ENCODE assay signal across 13 mouse cellular contexts in genomic region chr6:126096085-126096484, GRCm38 (mm10).
DNase-seq lines count a peak whose midpoint lies in the region; ATAC-seq and TF ChIP-seq lines count a peak whose summit lies in the region.
"Had no signal": no experiment of that assay in that cellular context is flagged by ENCODE, and none has a peak within 500 bp of the region (broad histone marks: within the 10 kb centered on the region; RNA-seq: fewer than 3 reads in every experiment).

No protein-coding gene starts in this region.

- H3K9ac ChIP-seq in hindbrain, postnatal 0 days (replicated peaks; ENCODE audit: low read length) = no peak overlapping the region
- H3K9ac ChIP-seq in hindbrain, embryonic 16.5 days (ENCODE audit: low read depth, low read length) = no peak overlapping the region
- H3K9ac ChIP-seq in heart, embryonic 13.5 days = 0 out of 2 replicates have a peak overlapping the region, but pooled peaks have one; percentile 11
- H3K9ac ChIP-seq in midbrain, embryonic 11.5 days (ENCODE audit: low read length) = no peak overlapping the region
- H3K9ac ChIP-seq in forebrain, embryonic 11.5 days (ENCODE audit: low read length) = no peak overlapping the region
- H3K9ac ChIP-seq: limb, embryonic 13.5 days; neural tube, embryonic 13.5 days had no signal

- H3K27me3 ChIP-seq in hindbrain, postnatal 0 days (ENCODE audit: insufficient read depth, low read length) = no peaks in the 10 kb centered on the region
- H3K27me3 ChIP-seq in hindbrain, embryonic 16.5 days (replicated peaks; ENCODE audit: control insufficient read depth, insufficient read depth, low read length) = no peaks in the 10 kb centered on the region
- no peaks in the 10 kb centered on the region for H3K27me3 ChIP-seq in heart, embryonic 13.5 days (replicated peaks)
- no peaks in the 10 kb centered on the region for H3K27me3 ChIP-seq in midbrain, embryonic 11.5 days (ENCODE audit: control insufficient read depth, insufficient read depth, low read length)
- H3K27me3 ChIP-seq in forebrain, embryonic 11.5 days (ENCODE audit: control insufficient read depth, insufficient read depth, low read length) = no peaks in the 10 kb centered on the region
- H3K27me3 ChIP-seq: limb, embryonic 13.5 days; megakaryocyte, embryonic 14.5 days; neural tube, embryonic 13.5 days had no signal

- TF ChIP-seq POLR2A in cortical plate, adult 2 months (IDR thresholded peaks at IDR 0.05; ENCODE audit: extremely low read depth, insufficient read depth, low read length) = no peak

- ATAC-seq in hindbrain, postnatal 0 days = no peak
- no peak for ATAC-seq in hindbrain, embryonic 16.5 days
- ATAC-seq in heart, embryonic 13.5 days (ENCODE audit: extremely low read depth, insufficient number of reproducible peaks, low FRiP score, low TSS enrichment) = no peak
- ATAC-seq in midbrain, embryonic 11.5 days (ENCODE audit: low FRiP score) = no peak
- ATAC-seq in forebrain, embryonic 11.5 days (replicated peaks; ENCODE audit: low FRiP score) = no peak
- ATAC-seq: forebrain, embryonic 16.5 days; inflammation-experienced regulatory T-cells, adult 6 months had no signal

- no peaks in the 10 kb centered on the region for H3K9me3 ChIP-seq in hindbrain, postnatal 0 days (ENCODE audit: low read length)
- H3K9me3 ChIP-seq in hindbrain, embryonic 16.5 days (ENCODE audit: control insufficient read depth, low read length) = no peaks in the 10 kb centered on the region
- no peaks in the 10 kb centered on the region for H3K9me3 ChIP-seq in heart, embryonic 13.5 days
- H3K9me3 ChIP-seq in midbrain, embryonic 11.5 days (ENCODE audit: control insufficient read depth, low read length) = no peaks in the 10 kb centered on the region
- H3K9me3 ChIP-seq in forebrain, embryonic 11.5 days (ENCODE audit: control insufficient read depth, low read length) = no peaks in the 10 kb centered on the region
- H3K9me3 ChIP-seq: limb, embryonic 13.5 days; neural tube, embryonic 13.5 days had no signal

- TF ChIP-seq CTCF in hindbrain, postnatal 0 days (IDR thresholded peaks at IDR 0.05; ENCODE audit: low read depth) = no peak
- TF ChIP-seq CTCF in cortical plate, adult 2 months (IDR thresholded peaks at IDR 0.05; ENCODE audit: extremely low read depth, insufficient read depth, low read length) = no peak

- H3K4me1 ChIP-seq in hindbrain, postnatal 0 days (ENCODE audit: insufficient read depth, low read length) = peaks cover 5% of the 10 kb centered on the region
- no peaks in the 10 kb centered on the region for H3K4me1 ChIP-seq in hindbrain, embryonic 16.5 days (ENCODE audit: control insufficient read depth, insufficient read depth, low read depth, low read length)
- peaks cover 2% of the 10 kb centered on the region for H3K4me1 ChIP-seq in cortical plate, adult 2 months (ENCODE audit: control insufficient read depth, insufficient read depth, low read length)
- peaks cover 27% of the 10 kb centered on the region for H3K4me1 ChIP-seq in heart, embryonic 13.5 days
- H3K4me1 ChIP-seq in midbrain, embryonic 11.5 days (ENCODE audit: control insufficient read depth, insufficient read depth, low read length) = no peaks in the 10 kb centered on the region
- H3K4me1 ChIP-seq in forebrain, embryonic 11.5 days (replicated peaks; ENCODE audit: control insufficient read depth, insufficient read depth, low read length) = no peaks in the 10 kb centered on the region
- H3K4me1 ChIP-seq: megakaryocyte, embryonic 14.5 days; neural tube, embryonic 13.5 days had no signal

- H3K4me3 ChIP-seq in hindbrain, postnatal 0 days (ENCODE audit: low read length) = no peak overlapping the region
- no peak overlapping the region for H3K4me3 ChIP-seq in hindbrain, embryonic 16.5 days (ENCODE audit: low read length)
- no peak overlapping the region for H3K4me3 ChIP-seq in cortical plate, adult 2 months (ENCODE audit: insufficient read depth, low read length)
- H3K4me3 ChIP-seq in heart, embryonic 13.5 days = no peak overlapping the region
- H3K4me3 ChIP-seq in midbrain, embryonic 11.5 days (ENCODE audit: low read depth, low read length) = no peak overlapping the region
- no peak overlapping the region for H3K4me3 ChIP-seq in forebrain, embryonic 11.5 days (ENCODE audit: low read depth, low read length)
- H3K4me3 ChIP-seq: limb, embryonic 13.5 days; megakaryocyte, embryonic 14.5 days; neural tube, embryonic 13.5 days had no signal

- H3K27ac ChIP-seq in hindbrain, postnatal 0 days = no peak overlapping the region
- no peak overlapping the region for H3K27ac ChIP-seq in hindbrain, embryonic 16.5 days (ENCODE audit: low read depth, low read length)
- 0 out of 2 replicates have a peak overlapping the region, but pooled peaks have one; percentile 28 for H3K27ac ChIP-seq in cortical plate, adult 2 months (ENCODE audit: insufficient read depth, low read length)
- peak overlapping the region; percentile 90 for H3K27ac ChIP-seq in heart, embryonic 13.5 days (replicated peaks)
- H3K27ac ChIP-seq in midbrain, embryonic 11.5 days (ENCODE audit: low read depth, low read length) = no peak overlapping the region
- H3K27ac ChIP-seq in forebrain, embryonic 11.5 days (ENCODE audit: low read depth, low read length) = no peak overlapping the region
- H3K27ac ChIP-seq: limb, embryonic 13.5 days; neural tube, embryonic 13.5 days had no signal

- no peaks in the 10 kb centered on the region for H3K36me3 ChIP-seq in hindbrain, postnatal 0 days (ENCODE audit: insufficient read depth, low read length)
- no peaks in the 10 kb centered on the region for H3K36me3 ChIP-seq in hindbrain, embryonic 16.5 days (ENCODE audit: control insufficient read depth, insufficient read depth, low read length)
- peaks cover 9% of the 10 kb centered on the region for H3K36me3 ChIP-seq in heart, embryonic 13.5 days
- H3K36me3 ChIP-seq in midbrain, embryonic 11.5 days (ENCODE audit: control insufficient read depth, insufficient read depth, low read length) = no peaks in the 10 kb centered on the region
- H3K36me3 ChIP-seq in forebrain, embryonic 11.5 days (ENCODE audit: control insufficient read depth, insufficient read depth, low read length) = no peaks in the 10 kb centered on the region
- H3K36me3 ChIP-seq: neural tube, embryonic 13.5 days had no signal

- peak; percentile 24 for DNase-seq in hindbrain, postnatal 0 days (ENCODE audit: low spot score)
- peak; percentile 53 to 69 for DNase-seq in left cerebral cortex, postnatal 25 days (ENCODE audit: low spot score in 2 of 2)
- DNase-seq in cerebellum, adult 9-11 months = no peak
- DNase-seq in midbrain, embryonic 11.5 days (ENCODE audit: low spot score, missing footprints) = no peak
- DNase-seq in forebrain, embryonic 11.5 days (ENCODE audit: low spot score) = no peak

- no peak overlapping the region for H3K4me2 ChIP-seq in hindbrain, postnatal 0 days (ENCODE audit: low read depth, low read length)
- no peak overlapping the region for H3K4me2 ChIP-seq in hindbrain, embryonic 16.5 days (ENCODE audit: low read length)
- H3K4me2 ChIP-seq in heart, embryonic 13.5 days = peak overlapping the region; percentile 33; the same call in 1 of the 2 replicates
- H3K4me2 ChIP-seq in midbrain, embryonic 11.5 days = no peak overlapping the region
- H3K4me2 ChIP-seq in forebrain, embryonic 11.5 days (ENCODE audit: low read depth, low read length, severe bottlenecking) = no peak overlapping the region
- H3K4me2 ChIP-seq: limb, embryonic 13.5 days; neural tube, embryonic 13.5 days had no signal

- 58% methylated on average over 13 of the region's 13 CpGs for WGBS in hindbrain, postnatal 0 days
- 71% methylated on average over 13 of the region's 13 CpGs for WGBS in hindbrain, embryonic 16.5 days
- WGBS in heart, embryonic 13.5 days = 21% methylated on average over 13 of the region's 13 CpGs
- WGBS in midbrain, embryonic 11.5 days = 89% methylated on average over 13 of the region's 13 CpGs
- 90% methylated on average over 13 of the region's 13 CpGs for WGBS in forebrain, embryonic 11.5 days

- intact Hi-C loops in left cerebral cortex, postnatal 25 days (cut with DNase I) = no loop called here

Comparison
In these comparisons a context has a peak if more than half of its experiments do, and no peak if none do; other contexts are left out.
1. DNase-seq: peak in hindbrain, postnatal 0 days (single experiment) and left cerebral cortex, postnatal 25 days (2 of 2); none in cerebellum, adult 9-11 months (single experiment), midbrain, embryonic 11.5 days (single experiment) and forebrain, embryonic 11.5 days (single experiment).
2. H3K27ac ChIP-seq: peak in cortical plate, adult 2 months (single experiment) and heart, embryonic 13.5 days (single experiment); none in hindbrain, postnatal 0 days (single experiment), hindbrain, embryonic 16.5 days (single experiment), midbrain, embryonic 11.5 days (single experiment) and forebrain, embryonic 11.5 days (single experiment).